Mouse (Mus musculus) gastrocnemius, adult 2 months (tissue): ENCODE measurements around the gene Mael. TPM values are rescaled to one million over a fixed set of nuclear protein-coding genes. Genes with fewer than 3 reads are reported as not detected.
A peak's percentile ranks its signal among the peaks of the same experiment; 100 is the strongest.

Experiments used
- DNase-seq: peaks from one replicate; pipeline ENCODE4 v3.0.0; 2022
- H3K27ac ChIP-seq: fragments of 200-600 bp; 2 replicates; pipeline ENCODE4 v1.8.1; 2022; ENCODE audit warnings: mild to moderate bottlenecking
- H3K4me3 ChIP-seq: fragments of 200-600 bp; 2 replicates; pipeline ENCODE4 v1.8.1; 2022; ENCODE audit warnings: mild to moderate bottlenecking, moderate library complexity
- CTCF ChIP-seq: fragments of 200-600 bp; IDR thresholded peaks from 2 replicates; pipeline ENCODE4 v1.8.1; 2022; ENCODE audit warnings: antibody characterized with exemption, mild to moderate bottlenecking, moderate library complexity
- intact Hi-C: fragments of 180-260 bp; cut with DNase I; formaldehyde crosslinking; loops from one replicate; pipeline ENCODE4 v1.15.1; 2025
- long read RNA-seq, 2 experiments: library from polyadenylated mRNA; stranded (forward); transcript quantifications; one replicate each; pipeline ENCODE4 v2.0.0; 2021
- total RNA-seq, 2 experiments: library from RNA; stranded (reverse); gene quantifications; 2 replicates each; pipeline ENCODE4 v1.2.3; 2021

Gene Mael
- total RNA-seq = not detected
- long read RNA-seq, experiment 1 = 0 reads
- long read RNA-seq, experiment 2 = 0 reads

GRCm38 (mm10) chr1:166238315-166238969, at the start of gene Mael:
Gene Mael, minus strand, starts transcription at chr1:166238747.
- intact Hi-C loops = no loop called here
- Histone ChIP-seq H3K4me3 (no peak within 1 kb of the TSS), H3K27ac (no peak within 1 kb of the TSS)
- DNase-seq = no peak
- no peak for TF ChIP-seq CTCF

GRCm38 (mm10) chr1:166286231-166286630, 47.7 kb upstream of the Mael start:
- Histone ChIP-seq H3K27ac (no peak overlapping the region), H3K4me3 (no peak overlapping the region)
- intact Hi-C loops = no loop called here
- TF ChIP-seq CTCF = no peak
- DNase-seq = no peak

- intact Hi-C loops = no loop called here
- H3K4me3 ChIP-seq = no peak overlapping the region
- no peak for DNase-seq
- TF ChIP-seq CTCF = no peak
- no peak overlapping the region for H3K27ac ChIP-seq
These were observed 45.8 kb upstream of the Mael start for GRCm38 (mm10) chr1:166284390-166284789.

- no peak overlapping the region for H3K27ac ChIP-seq
- DNase-seq = no peak
- TF ChIP-seq CTCF = no peak
- no peak overlapping the region for H3K4me3 ChIP-seq
- intact Hi-C loops = no loop called here
These were observed 44.9 kb upstream of the Mael start for GRCm38 (mm10) chr1:166283451-166283850.

- peak overlapping the region; percentile 32 for H3K4me3 ChIP-seq
- no peak overlapping the region for H3K27ac ChIP-seq
- intact Hi-C loops = no loop called here
- TF ChIP-seq CTCF = no peak
- no peak for DNase-seq
These were observed 44.2 kb upstream of the Mael start for GRCm38 (mm10) chr1:166282597-166283210.

- TF ChIP-seq CTCF = no peak
- intact Hi-C loops = no loop called here
- Histone ChIP-seq H3K4me3 (no peak overlapping the region), H3K27ac (no peak overlapping the region; the same call in 1 of the 2 replicates)
- no peak for DNase-seq
These were observed 43.3 kb upstream of the Mael start for GRCm38 (mm10) chr1:166281836-166282235.

- DNase-seq = no peak
- intact Hi-C loops = no loop called here
- H3K4me3 ChIP-seq = no peak overlapping the region
- TF ChIP-seq CTCF = no peak
- no peak overlapping the region for H3K27ac ChIP-seq
These were observed 42.7 kb upstream of the Mael start for GRCm38 (mm10) chr1:166281287-166281686.

- H3K4me3 ChIP-seq = no peak overlapping the region
- intact Hi-C loops = no loop called here
- H3K27ac ChIP-seq = no peak overlapping the region
- DNase-seq = peak; percentile 39
- no peak for TF ChIP-seq CTCF
These were observed 42.0 kb upstream of the Mael start for GRCm38 (mm10) chr1:166280566-166280965.

- Histone ChIP-seq H3K27ac (peak overlapping the region; percentile 20; the same call in 1 of the 2 replicates), H3K4me3 (no peak overlapping the region)
- no peak for TF ChIP-seq CTCF
- intact Hi-C loops = no loop called here
- DNase-seq = no peak
These were observed 41.1 kb upstream of the Mael start for GRCm38 (mm10) chr1:166279580-166280206.

- no peak overlapping the region for H3K4me3 ChIP-seq
- intact Hi-C loops = no loop called here
- DNase-seq = peak; percentile 43
- TF ChIP-seq CTCF = no peak
- H3K27ac ChIP-seq = no peak overlapping the region
These were observed 40.2 kb upstream of the Mael start for GRCm38 (mm10) chr1:166278786-166279185.

GRCm38 (mm10) chr1:166268218-166268617, 29.7 kb upstream of the Mael start:
- H3K4me3 ChIP-seq = no peak overlapping the region
- intact Hi-C loops = no loop called here
- DNase-seq = no peak
- no peak for TF ChIP-seq CTCF
- no peak overlapping the region for H3K27ac ChIP-seq

- no peak for DNase-seq
- intact Hi-C loops = no loop called here
- no peak for TF ChIP-seq CTCF
- Histone ChIP-seq H3K27ac (no peak overlapping the region), H3K4me3 (no peak overlapping the region)
These were observed 28.4 kb upstream of the Mael start for GRCm38 (mm10) chr1:166266918-166267317.

GRCm38 (mm10) chr1:166266001-166266705, 27.6 kb upstream of the Mael start:
- no peak overlapping the region for H3K27ac ChIP-seq
- H3K4me3 ChIP-seq = no peak overlapping the region
- no peak for DNase-seq
- intact Hi-C loops = no loop called here
- no peak for TF ChIP-seq CTCF
